Mouse (Mus musculus): ENCODE results near the gene Ntn1. TPM values are rescaled to one million over a fixed set of nuclear protein-coding genes. Genes with fewer than 3 reads are reported as not detected.

The Ntn1 gene
- polyA plus RNA-seq, 1 experiment from 2014 or later, result 3.2 TPM

GRCm38 (mm10) chr11:68395546-68395945 is 5.1 kb downstream of the Ntn1 start:
- Histone ChIP-seq H3K4me3 (ENCODE audit: low read depth, low read length) (no peak overlapping the region), H3K27ac (ENCODE audit: low read depth) (no peak overlapping the region), H3K9me3 (ENCODE audit: low read depth, low read length) (no peaks in the 10 kb centered on the region), H3K27me3 (ENCODE audit: insufficient read depth, low read length) (peaks cover 71% of the 10 kb centered on the region), H3K9ac (no peak overlapping the region), H3K4me2 (no peak overlapping the region), H3K4me1 (ENCODE audit: insufficient read depth) (0 out of 2 replicates have a peak, but pooled peaks cover 5% of the 10 kb centered on the region), H3K36me3 (ENCODE audit: insufficient read depth) (no peaks in the 10 kb centered on the region)
- ATAC-seq (ENCODE audit: insufficient read depth) (no peak), DNase-seq (no peak)
- no peak for TF ChIP-seq CTCF (IDR thresholded peaks at IDR 0.05; ENCODE audit: low read depth)
- WGBS, result 53% methylated on average over 5 of the region's 5 CpGs

- no peaks in the 10 kb centered on the region for H3K36me3 ChIP-seq (ENCODE audit: insufficient read depth)
- DNase-seq (no peak), ATAC-seq (ENCODE audit: insufficient read depth) (no peak)
- no peak overlapping the region for H3K27ac ChIP-seq (ENCODE audit: low read depth)
- H3K4me3 ChIP-seq (ENCODE audit: low read depth, low read length), result no peak overlapping the region
- H3K9me3 ChIP-seq (ENCODE audit: low read depth, low read length), result no peaks in the 10 kb centered on the region
- no peak overlapping the region for H3K9ac ChIP-seq
- WGBS, result 27% methylated on average over 4 of the region's 4 CpGs
- H3K27me3 ChIP-seq (ENCODE audit: insufficient read depth, low read length), result peaks cover 69% of the 10 kb centered on the region
- no peak for TF ChIP-seq CTCF (IDR thresholded peaks at IDR 0.05; ENCODE audit: low read depth)
- 0 out of 2 replicates have a peak, but pooled peaks cover 4% of the 10 kb centered on the region for H3K4me1 ChIP-seq (ENCODE audit: insufficient read depth)
- no peak overlapping the region for H3K4me2 ChIP-seq
Observed at GRCm38 (mm10) chr11:68394749-68395148, 5.9 kb downstream of the Ntn1 start.

- no peak for TF ChIP-seq CTCF (IDR thresholded peaks at IDR 0.05; ENCODE audit: low read depth)
- no peak for DNase-seq
- ATAC-seq (ENCODE audit: insufficient read depth), result no peak
- Histone ChIP-seq H3K9ac (no peak overlapping the region), H3K27me3 (ENCODE audit: insufficient read depth, low read length) (peaks cover 69% of the 10 kb centered on the region), H3K9me3 (ENCODE audit: low read depth, low read length) (no peaks in the 10 kb centered on the region), H3K36me3 (ENCODE audit: insufficient read depth) (no peaks in the 10 kb centered on the region), H3K4me3 (ENCODE audit: low read depth, low read length) (no peak overlapping the region), H3K27ac (ENCODE audit: low read depth) (no peak overlapping the region), H3K4me2 (no peak overlapping the region), H3K4me1 (ENCODE audit: insufficient read depth) (no peaks in the 10 kb centered on the region)
- 51% methylated on average over 2 of the region's 2 CpGs for WGBS
Observed at GRCm38 (mm10) chr11:68393897-68394490, 6.6 kb downstream of the Ntn1 start.

GRCm38 (mm10) chr11:68390381-68391287 is 10.0 kb downstream of the Ntn1 start:
- TF ChIP-seq CTCF (IDR thresholded peaks at IDR 0.05; ENCODE audit: low read depth), result no peak
- no peak overlapping the region for H3K4me2 ChIP-seq
- peaks cover 62% of the 10 kb centered on the region for H3K27me3 ChIP-seq (ENCODE audit: insufficient read depth, low read length)
- H3K36me3 ChIP-seq (ENCODE audit: insufficient read depth), result no peaks in the 10 kb centered on the region
- 5% methylated on average over 19 of the region's 19 CpGs for WGBS
- H3K4me1 ChIP-seq (ENCODE audit: insufficient read depth), result peaks cover 5% of the 10 kb centered on the region; the same call in 1 of the 2 replicates
- ATAC-seq (ENCODE audit: insufficient read depth) (no peak), DNase-seq (no peak)
- H3K9me3 ChIP-seq (ENCODE audit: low read depth, low read length), result no peaks in the 10 kb centered on the region
- no peak overlapping the region; the same call in 1 of the 2 replicates for H3K4me3 ChIP-seq (ENCODE audit: low read depth, low read length)
- no peak overlapping the region for H3K9ac ChIP-seq
- no peak overlapping the region for H3K27ac ChIP-seq (ENCODE audit: low read depth)

GRCm38 (mm10) chr11:68389621-68390020 is 11.0 kb downstream of the Ntn1 start:
- no peak overlapping the region for H3K4me2 ChIP-seq
- WGBS, result 5% methylated on average over 8 of the region's 8 CpGs
- TF ChIP-seq CTCF (IDR thresholded peaks at IDR 0.05; ENCODE audit: low read depth), result no peak
- no peak overlapping the region for H3K9ac ChIP-seq
- no peaks in the 10 kb centered on the region for H3K36me3 ChIP-seq (ENCODE audit: insufficient read depth)
- DNase-seq (no peak), ATAC-seq (ENCODE audit: insufficient read depth) (no peak)
- no peak overlapping the region for H3K4me3 ChIP-seq (ENCODE audit: low read depth, low read length)
- H3K9me3 ChIP-seq (ENCODE audit: low read depth, low read length), result no peaks in the 10 kb centered on the region
- peaks cover 69% of the 10 kb centered on the region for H3K27me3 ChIP-seq (ENCODE audit: insufficient read depth, low read length)
- H3K4me1 ChIP-seq (ENCODE audit: insufficient read depth), result peaks cover 10% of the 10 kb centered on the region
- H3K27ac ChIP-seq (ENCODE audit: low read depth), result no peak overlapping the region

- no peak for ATAC-seq (ENCODE audit: insufficient read depth)
Observed at GRCm38 (mm10) chr11:68388655-68389015, 12.0 kb downstream of the Ntn1 start.

GRCm38 (mm10) chr11:68387971-68388654 is 12.5 kb downstream of the Ntn1 start:
- DNase-seq (no peak), ATAC-seq (ENCODE audit: insufficient read depth) (no peak)
- Histone ChIP-seq H3K4me1 (ENCODE audit: insufficient read depth) (peaks cover 10% of the 10 kb centered on the region), H3K9ac (no peak overlapping the region), H3K9me3 (ENCODE audit: low read depth, low read length) (no peaks in the 10 kb centered on the region), H3K36me3 (ENCODE audit: insufficient read depth) (no peaks in the 10 kb centered on the region), H3K27ac (ENCODE audit: low read depth) (no peak overlapping the region), H3K27me3 (ENCODE audit: insufficient read depth, low read length) (peaks cover 82% of the 10 kb centered on the region), H3K4me3 (ENCODE audit: low read depth, low read length) (no peak overlapping the region), H3K4me2 (no peak overlapping the region)
- WGBS, result 56% methylated on average over 11 of the region's 11 CpGs
- no peak for TF ChIP-seq CTCF (IDR thresholded peaks at IDR 0.05; ENCODE audit: low read depth)

More at GRCm38 (mm10) chr11:68388655-68389015, 12.0 kb downstream of the Ntn1 start:
- no peak overlapping the region for H3K27ac ChIP-seq (ENCODE audit: low read depth)
- H3K27me3 ChIP-seq (ENCODE audit: insufficient read depth, low read length), result peaks cover 78% of the 10 kb centered on the region
- H3K36me3 ChIP-seq (ENCODE audit: insufficient read depth), result no peaks in the 10 kb centered on the region
- H3K4me3 ChIP-seq (ENCODE audit: low read depth, low read length), result no peak overlapping the region
- no peak for DNase-seq
- H3K9me3 ChIP-seq (ENCODE audit: low read depth, low read length), result no peaks in the 10 kb centered on the region
- TF ChIP-seq CTCF (IDR thresholded peaks at IDR 0.05; ENCODE audit: low read depth), result no peak
- H3K4me1 ChIP-seq (ENCODE audit: insufficient read depth), result peaks cover 10% of the 10 kb centered on the region
- H3K9ac ChIP-seq, result no peak overlapping the region
- WGBS, result 39% methylated on average over 1 of the region's 1 CpGs
- no peak overlapping the region for H3K4me2 ChIP-seq

Measured in lung, embryonic 14.5 days (tissue).